In genomic region chr10:71832633-71833032, GRCm38 (mm10) we compare ENCODE assay signal across 23 mouse cellular contexts.
DNase-seq lines count a peak whose midpoint lies in the region; ATAC-seq and TF ChIP-seq lines count a peak whose summit lies in the region.
"Had no signal": no experiment of that assay in that cellular context is flagged by ENCODE, and none has a peak within 500 bp of the region (broad histone marks: within the 10 kb centered on the region; RNA-seq: fewer than 3 reads in every experiment).

No protein-coding gene starts in this region.

- peak; percentile 19 to 22 for DNase-seq in cerebellum, postnatal 10 days
- no peak for DNase-seq in cerebellum, adult 11 months
- no peak for DNase-seq in frontal cortex, postnatal 14 days (ENCODE audit: low spot score in 2 of 2)
- peak; percentile 12 to 16 for DNase-seq in layer of hippocampus, adult 2 months (ENCODE audit: low spot score in 2 of 2)
- no peak for DNase-seq in layer of hippocampus, adult 9-10 months (ENCODE audit: low spot score)
- DNase-seq in adrenal gland, postnatal 4 days (ENCODE audit: low spot score in 2 of 2): no peak
- DNase-seq: adrenal gland, adult 8-10 months; adrenal gland, postnatal 36 days; B cell, adult 2 months; cerebellum, adult 2 months; cerebellum, postnatal 14 days; embryo, embryonic 11 days; gastrocnemius, adult 2 months; gastrocnemius, postnatal 25 days had no signal

- TF ChIP-seq CTCF in layer of hippocampus, adult 2 months (conservative IDR thresholded peaks at IDR 0.05): no peak

- no peak overlapping the region for H3K27ac ChIP-seq in layer of hippocampus, adult 2 months
- H3K27ac ChIP-seq: embryonic facial prominence, embryonic 15.5 days; forebrain, embryonic 10.5 days; gastrocnemius, adult 2 months; hindbrain, embryonic 15.5 days had no signal

- 0 out of 2 replicates have a peak, but pooled peaks have one; percentile 27 for ATAC-seq in frontal cortex, adult (ENCODE audit: low TSS enrichment)
- ATAC-seq: CD4-positive, CD25-positive, alpha-beta regulatory T cell, adult 4 months; inflammation-experienced regulatory T-cells, adult 6 months; intestine, postnatal 0 days had no signal

- H3K4me3 ChIP-seq in layer of hippocampus, adult 2 months: no peak overlapping the region
- H3K4me3 ChIP-seq: embryonic facial prominence, embryonic 15.5 days; erythroblast, embryonic 14.5 days; forebrain, embryonic 10.5 days; gastrocnemius, adult 2 months; heart, embryonic 12.5 days; hindbrain, embryonic 15.5 days had no signal

Comparison
In these comparisons a context has a peak if more than half of its experiments do, and no peak if none do; other contexts are left out.
1. DNase-seq: peak in cerebellum, postnatal 10 days (2 of 2) and layer of hippocampus, adult 2 months (2 of 2); none in cerebellum, adult 11 months (single experiment), frontal cortex, postnatal 14 days (0 of 2), layer of hippocampus, adult 9-10 months (single experiment) and adrenal gland, postnatal 4 days (0 of 2).